Mouse (Mus musculus) forebrain, embryonic 14.5 days (tissue): ENCODE measurements at regions not wholly inside any gene's neighbourhood (a gene's known extent, or its start where the extent isn't known, plus 50 kb on each side); places are given as distances from the start of the nearest gene placed in this dataset.

ENCODE experiments used
- ATAC-seq: fragments of 200-750 bp; cut with Nextera tagmentation; 2 replicates; pipeline ENCODE4 v1.8.0; 2017; ENCODE audit warnings: mild to moderate bottlenecking, moderate library complexity
- DNase-seq: peaks from one replicate; pipeline ENCODE4 v3.0.0-alpha.2; 2015; ENCODE audit warnings: low spot score
- H3K27ac ChIP-seq: fragments of 300-500 bp; sonication (generic); 2 replicates; pipeline ENCODE4 v1.5.1; 2014; ENCODE audit warnings: low read depth, mild to moderate bottlenecking, control low read depth, low read length, moderate library complexity
- H3K27me3 ChIP-seq: fragments of 300-500 bp; sonication (generic); replicated peaks from 2 replicates; pipeline ENCODE4 v1.6.1; 2014; ENCODE audit warnings: low read length, control low read depth, mixed read lengths; ENCODE audit not compliant: control insufficient read depth, insufficient read depth
- H3K36me3 ChIP-seq: fragments of 300-500 bp; sonication (generic); 2 replicates; pipeline ENCODE4 v1.6.1; 2014; ENCODE audit warnings: low read length, control low read depth; ENCODE audit not compliant: control insufficient read depth, insufficient read depth
- H3K4me1 ChIP-seq: fragments of 300-500 bp; sonication (generic); 2 replicates; pipeline ENCODE4 v1.6.1; 2014; ENCODE audit warnings: antibody characterized with exemption, low read length, control low read depth; ENCODE audit not compliant: control insufficient read depth, insufficient read depth
- H3K4me2 ChIP-seq: fragments of 300-500 bp; sonication (generic); 2 replicates; pipeline ENCODE4 v1.6.1; 2014; ENCODE audit warnings: mild to moderate bottlenecking, control low read depth, low read length
- H3K4me3 ChIP-seq: fragments of 300-500 bp; sonication (generic); 2 replicates; pipeline ENCODE4 v1.5.1; 2014; ENCODE audit warnings: low read depth, low read length, control low read depth
- H3K9ac ChIP-seq: fragments of 300-500 bp; sonication (generic); 2 replicates; pipeline ENCODE4 v1.6.1; 2014; ENCODE audit warnings: mild to moderate bottlenecking, low read length, control low read depth, moderate library complexity
- H3K9me3 ChIP-seq: fragments of 300-500 bp; sonication (generic); replicated peaks from 2 replicates; pipeline ENCODE4 v1.6.1; 2016; ENCODE audit warnings: low read length, control low read depth, mixed read lengths; ENCODE audit not compliant: control insufficient read depth
- WGBS: fragments of 180-500 bp; shearing (Covaris S2); extraction: QIAGEN DNeasy Blood & Tissue Kit; methylation state at CpG from one replicate; pipeline ENCODE4 v1.1.7; 2014; 5-methylcytosine and 5-hydroxymethylcytosine counted together

- ATAC-seq = no peak
- Histone ChIP-seq H3K27ac (no peak overlapping the region), H3K36me3 (no peaks in the 10 kb centered on the region), H3K27me3 (no peaks in the 10 kb centered on the region), H3K9ac (no peak overlapping the region), H3K4me3 (no peak overlapping the region), H3K9me3 (no peaks in the 10 kb centered on the region), H3K4me1 (peaks cover 3% of the 10 kb centered on the region; the same call in 1 of the 2 replicates), H3K4me2 (no peak overlapping the region)
- WGBS = 81% methylated on average over 5 of the region's 5 CpGs
- no peak for DNase-seq
These were observed 198.8 kb downstream of the Nrp2 start for GRCm38 (mm10) chr1:62901871-62902270.

GRCm38 (mm10) chr1:62902931-62903453 lies 199.9 kb downstream of the Nrp2 start:
- no peak for ATAC-seq
- peak; percentile 46 for DNase-seq

GRCm38 (mm10) chr1:62905739-62906138 lies 202.7 kb downstream of the Nrp2 start:
- peak; percentile 47 for DNase-seq
- no peaks in the 10 kb centered on the region; the same call in 1 of the 2 replicates for H3K27me3 ChIP-seq
- H3K27ac ChIP-seq = no peak overlapping the region
- no peaks in the 10 kb centered on the region for H3K36me3 ChIP-seq
- H3K4me3 ChIP-seq = no peak overlapping the region
- no peak overlapping the region for H3K4me2 ChIP-seq
- no peaks in the 10 kb centered on the region for H3K9me3 ChIP-seq
- WGBS = 27% methylated on average over 9 of the region's 9 CpGs
- ATAC-seq = peak; percentile 28; the same call in 1 of the 2 replicates
- peaks cover 6% of the 10 kb centered on the region; the same call in 1 of the 2 replicates for H3K4me1 ChIP-seq
- H3K9ac ChIP-seq = no peak overlapping the region

More at GRCm38 (mm10) chr1:62902931-62903453, 199.9 kb downstream of the Nrp2 start:
- 45% methylated on average over 6 of the region's 6 CpGs for WGBS
- Histone ChIP-seq H3K36me3 (no peaks in the 10 kb centered on the region), H3K4me2 (no peak overlapping the region), H3K4me3 (no peak overlapping the region), H3K4me1 (peaks cover 6% of the 10 kb centered on the region; the same call in 1 of the 2 replicates), H3K27ac (no peak overlapping the region), H3K9me3 (no peaks in the 10 kb centered on the region), H3K27me3 (no peaks in the 10 kb centered on the region; the same call in 1 of the 2 replicates), H3K9ac (no peak overlapping the region)

- H3K9ac ChIP-seq = no peak overlapping the region
- no peaks in the 10 kb centered on the region; the same call in 1 of the 2 replicates for H3K27me3 ChIP-seq
- no peaks in the 10 kb centered on the region for H3K36me3 ChIP-seq
- ATAC-seq = no peak
- 89% methylated on average over 10 of the region's 10 CpGs for whole genome bisulfite sequencing
- H3K4me1 ChIP-seq = peaks cover 6% of the 10 kb centered on the region; the same call in 1 of the 2 replicates
- no peak overlapping the region for H3K4me3 ChIP-seq
- DNase-seq = no peak
- H3K4me2 ChIP-seq = no peak overlapping the region
- no peaks in the 10 kb centered on the region for H3K9me3 ChIP-seq
- no peak overlapping the region for H3K27ac ChIP-seq
These were observed 204.2 kb downstream of the Nrp2 start for GRCm38 (mm10) chr1:62907243-62907642.
